Mouse (Mus musculus): Measurements from ENCODE around the gene Rnf182. TPM values are rescaled to one million over a fixed set of nuclear protein-coding genes. Genes with fewer than 3 reads are reported as not detected.

Gene Rnf182
- polyA plus RNA-seq, 1 experiment from 2014 or later, result 2.2 TPM

DNA sequence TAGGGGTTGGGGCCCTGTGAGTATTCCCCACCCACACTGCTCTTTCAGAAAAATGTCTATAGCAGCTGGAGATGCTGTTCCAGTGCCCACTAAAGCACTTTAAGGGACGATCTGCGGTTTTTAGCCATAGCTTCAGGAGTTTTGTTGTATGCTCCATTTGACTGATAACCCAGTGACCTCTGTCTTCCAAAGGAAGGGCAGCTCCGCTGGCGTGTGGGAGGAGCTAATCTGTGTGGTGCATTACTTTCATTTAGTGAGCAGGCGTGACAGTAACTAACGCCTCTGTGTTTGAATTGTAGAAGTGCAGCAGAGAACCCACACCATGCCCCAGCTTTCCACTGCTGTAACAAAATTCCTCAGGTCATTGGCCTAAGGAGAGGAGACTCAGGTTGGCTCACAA, 38.6 kb downstream of the Rnf182 start:
- no peak for ATAC-seq (replicated peaks; ENCODE audit: low FRiP score, low TSS enrichment, low read depth)
- no peak for DNase-seq (ENCODE audit: low spot score)
- 40% methylated on average over 6 of the region's 6 CpGs for WGBS
- no peak overlapping the region for H3K9ac ChIP-seq (ENCODE audit: low read length)
- H3K27me3 ChIP-seq (replicated peaks; ENCODE audit: control insufficient read depth, insufficient read depth, low read length), result no peaks in the 10 kb centered on the region
- no peaks in the 10 kb centered on the region for H3K36me3 ChIP-seq (ENCODE audit: control insufficient read depth, insufficient read depth, low read length)
- H3K4me3 ChIP-seq (ENCODE audit: low read depth, low read length), result no peak overlapping the region
- H3K4me1 ChIP-seq (replicated peaks; ENCODE audit: control insufficient read depth, insufficient read depth, low read length), result no peaks in the 10 kb centered on the region
- H3K4me2 ChIP-seq (ENCODE audit: low read length), result no peak overlapping the region
- H3K27ac ChIP-seq (ENCODE audit: low read depth), result no peak overlapping the region
- no peaks in the 10 kb centered on the region for H3K9me3 ChIP-seq (ENCODE audit: control insufficient read depth, low read length)

DNA sequence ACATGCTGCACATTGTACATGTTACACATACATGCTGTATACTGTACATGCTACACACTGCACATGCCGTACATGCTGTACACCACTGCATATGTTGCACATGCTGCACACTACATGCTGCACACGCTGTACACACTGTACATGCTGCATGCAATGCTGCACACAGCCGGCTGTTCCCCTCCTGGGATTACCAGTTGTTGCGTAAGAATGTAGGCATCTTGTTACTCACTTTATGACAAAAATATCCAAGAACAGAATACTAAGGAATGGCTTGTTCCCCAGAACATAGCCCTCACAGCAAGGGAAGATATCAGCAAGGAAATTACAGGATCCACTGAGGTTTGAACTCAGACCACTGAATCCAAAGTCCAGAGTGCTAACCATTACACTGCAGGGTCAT, 47.7 kb downstream of the Rnf182 start:
- Histone ChIP-seq H3K27me3 (replicated peaks; ENCODE audit: control insufficient read depth, insufficient read depth, low read length) (no peaks in the 10 kb centered on the region), H3K36me3 (ENCODE audit: control insufficient read depth, insufficient read depth, low read length) (no peaks in the 10 kb centered on the region), H3K4me2 (ENCODE audit: low read length) (no peak overlapping the region), H3K4me3 (ENCODE audit: low read depth, low read length) (no peak overlapping the region), H3K9ac (ENCODE audit: low read length) (no peak overlapping the region), H3K27ac (ENCODE audit: low read depth) (no peak overlapping the region), H3K9me3 (ENCODE audit: control insufficient read depth, low read length) (no peaks in the 10 kb centered on the region; the same call in 1 of the 2 replicates), H3K4me1 (replicated peaks; ENCODE audit: control insufficient read depth, insufficient read depth, low read length) (no peaks in the 10 kb centered on the region)
- WGBS, result 91% methylated on average over 4 of the region's 4 CpGs
- ATAC-seq (replicated peaks; ENCODE audit: low FRiP score, low TSS enrichment, low read depth), result no peak
- DNase-seq (ENCODE audit: low spot score), result no peak

DNA sequence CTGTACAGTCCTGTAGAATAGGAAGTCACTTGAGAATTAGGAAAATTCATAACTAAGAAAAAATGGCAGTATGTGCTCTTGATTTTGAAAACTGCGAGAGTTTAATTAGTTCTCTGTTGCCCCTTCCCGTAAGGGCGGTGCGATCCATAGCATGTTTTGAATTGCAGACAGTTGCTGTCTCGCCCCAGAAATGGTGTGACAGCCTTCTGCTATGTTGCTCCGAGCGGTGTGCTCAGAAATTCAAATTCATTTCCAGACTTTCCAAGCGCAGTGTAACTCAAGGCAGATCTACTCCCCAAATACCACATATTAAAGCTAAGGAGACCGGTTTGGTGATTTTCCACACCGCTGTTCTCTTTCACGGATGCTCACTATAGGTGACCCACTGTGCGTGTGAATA, 50.6 kb downstream of the Rnf182 start:
- no peak overlapping the region for H3K4me2 ChIP-seq (ENCODE audit: low read length)
- H3K4me1 ChIP-seq (replicated peaks; ENCODE audit: control insufficient read depth, insufficient read depth, low read length), result no peaks in the 10 kb centered on the region
- WGBS, result 92% methylated on average over 12 of the region's 12 CpGs

DNA sequence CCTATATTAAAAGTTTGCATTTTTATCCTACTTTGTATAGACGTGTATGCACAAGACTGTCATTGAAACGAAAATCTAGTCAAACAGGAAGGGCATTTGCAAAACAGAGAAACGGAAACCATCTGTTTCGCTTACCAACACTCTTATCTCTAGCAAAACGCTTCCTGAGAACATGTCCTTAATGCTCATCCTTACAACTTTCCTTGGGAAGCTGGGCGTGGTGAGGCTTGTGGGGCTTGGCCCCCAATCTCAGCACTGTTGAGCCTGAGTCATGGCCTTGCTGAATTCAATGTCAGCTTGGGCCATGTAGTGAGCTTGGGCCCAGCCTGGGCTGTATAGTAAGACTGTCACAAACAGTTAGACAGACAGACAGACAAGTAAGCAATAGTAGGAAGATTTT, 51.4 kb downstream of the Rnf182 start:
- WGBS, result 64% methylated on average over 6 of the region's 6 CpGs
- H3K27ac ChIP-seq (ENCODE audit: low read depth), result no peak overlapping the region
- H3K4me1 ChIP-seq (replicated peaks; ENCODE audit: control insufficient read depth, insufficient read depth, low read length), result no peaks in the 10 kb centered on the region
- DNase-seq (ENCODE audit: low spot score) (no peak), ATAC-seq (replicated peaks; ENCODE audit: low FRiP score, low TSS enrichment, low read depth) (no peak)
- H3K9me3 ChIP-seq (ENCODE audit: control insufficient read depth, low read length), result no peaks in the 10 kb centered on the region
- no peak overlapping the region for H3K4me3 ChIP-seq (ENCODE audit: low read depth, low read length)
- H3K9ac ChIP-seq (ENCODE audit: low read length), result no peak overlapping the region
- H3K27me3 ChIP-seq (replicated peaks; ENCODE audit: control insufficient read depth, insufficient read depth, low read length), result no peaks in the 10 kb centered on the region
- no peaks in the 10 kb centered on the region for H3K36me3 ChIP-seq (ENCODE audit: control insufficient read depth, insufficient read depth, low read length)
- H3K4me2 ChIP-seq (ENCODE audit: low read length), result no peak overlapping the region

More for the DNA sequence above, 50.6 kb downstream of the Rnf182 start:
- DNase-seq (ENCODE audit: low spot score) (no peak), ATAC-seq (replicated peaks; ENCODE audit: low FRiP score, low TSS enrichment, low read depth) (no peak)
- Histone ChIP-seq H3K9ac (ENCODE audit: low read length) (no peak overlapping the region), H3K4me3 (ENCODE audit: low read depth, low read length) (no peak overlapping the region), H3K9me3 (ENCODE audit: control insufficient read depth, low read length) (no peaks in the 10 kb centered on the region; the same call in 1 of the 2 replicates), H3K27me3 (replicated peaks; ENCODE audit: control insufficient read depth, insufficient read depth, low read length) (no peaks in the 10 kb centered on the region), H3K27ac (ENCODE audit: low read depth) (no peak overlapping the region), H3K36me3 (ENCODE audit: control insufficient read depth, insufficient read depth, low read length) (no peaks in the 10 kb centered on the region)

DNA sequence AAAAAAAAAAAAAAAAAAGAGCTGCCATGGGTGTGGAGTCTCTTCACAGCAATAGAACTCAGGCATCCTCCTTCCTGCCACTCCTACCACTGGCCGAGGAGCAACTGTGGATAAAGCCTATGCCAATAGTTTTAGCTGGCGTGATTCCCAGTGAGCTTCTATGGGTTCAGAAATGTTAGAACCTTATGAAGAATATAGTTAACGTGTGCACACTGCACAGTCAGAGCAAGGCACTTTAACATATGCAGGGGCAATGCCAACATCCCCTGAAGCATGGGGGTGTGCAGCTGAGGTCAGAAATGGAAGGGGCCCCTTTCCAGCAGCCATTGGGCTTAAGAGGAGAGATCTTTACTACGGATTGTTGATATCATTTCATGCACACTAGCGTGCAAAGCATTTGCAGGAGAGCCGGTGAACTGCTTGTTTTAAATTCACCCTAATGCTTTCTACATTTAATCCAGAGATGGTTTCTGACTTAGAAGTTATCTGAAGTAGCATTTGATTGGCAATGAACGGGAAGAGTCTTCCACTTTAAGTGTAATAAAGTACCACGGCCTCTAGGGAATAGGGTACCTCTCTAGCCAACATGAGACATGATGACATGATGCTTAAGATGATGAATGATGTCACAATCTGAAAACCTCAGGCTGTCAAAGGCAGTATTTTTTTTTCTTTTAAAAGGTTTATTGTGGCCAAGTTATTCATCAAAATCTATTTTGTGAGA, 61.8 kb downstream of the Rnf182 start:
- Histone ChIP-seq H3K4me2 (ENCODE audit: low read length) (no peak overlapping the region), H3K9me3 (ENCODE audit: control insufficient read depth, low read length) (no peaks in the 10 kb centered on the region), H3K27ac (ENCODE audit: low read depth) (no peak overlapping the region), H3K36me3 (ENCODE audit: control insufficient read depth, insufficient read depth, low read length) (no peaks in the 10 kb centered on the region), H3K4me3 (ENCODE audit: low read depth, low read length) (no peak overlapping the region), H3K27me3 (replicated peaks; ENCODE audit: control insufficient read depth, insufficient read depth, low read length) (no peaks in the 10 kb centered on the region), H3K9ac (ENCODE audit: low read length) (no peak overlapping the region), H3K4me1 (replicated peaks; ENCODE audit: control insufficient read depth, insufficient read depth, low read length) (no peaks in the 10 kb centered on the region)
- 84% methylated on average over 8 of the region's 8 CpGs for WGBS
- ATAC-seq (replicated peaks; ENCODE audit: low FRiP score, low TSS enrichment, low read depth), result no peak
- DNase-seq (ENCODE audit: low spot score), result no peak

DNA sequence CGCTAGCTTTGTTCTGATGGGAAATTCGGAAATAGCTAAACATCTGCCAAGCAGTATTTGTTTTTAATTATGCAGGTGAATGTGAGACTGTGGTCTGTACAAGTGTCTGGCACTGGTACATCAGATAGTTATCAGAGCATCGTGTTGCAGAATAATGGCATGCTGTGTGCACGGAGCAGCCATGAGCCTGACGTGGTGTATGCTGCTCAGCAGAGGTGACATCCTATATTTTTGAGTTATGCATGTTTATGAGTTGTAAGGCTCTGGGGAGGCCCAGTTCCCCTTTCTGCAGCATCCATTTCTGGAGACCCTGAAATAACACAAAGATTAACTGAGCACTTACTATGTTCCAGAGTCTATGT, 62.4 kb downstream of the Rnf182 start:
- Histone ChIP-seq H3K27me3 (replicated peaks; ENCODE audit: control insufficient read depth, insufficient read depth, low read length) (no peaks in the 10 kb centered on the region), H3K9ac (ENCODE audit: low read length) (no peak overlapping the region), H3K27ac (ENCODE audit: low read depth) (no peak overlapping the region), H3K4me3 (ENCODE audit: low read depth, low read length) (no peak overlapping the region), H3K4me2 (ENCODE audit: low read length) (no peak overlapping the region), H3K36me3 (ENCODE audit: control insufficient read depth, insufficient read depth, low read length) (no peaks in the 10 kb centered on the region), H3K4me1 (replicated peaks; ENCODE audit: control insufficient read depth, insufficient read depth, low read length) (no peaks in the 10 kb centered on the region), H3K9me3 (ENCODE audit: control insufficient read depth, low read length) (no peaks in the 10 kb centered on the region)
- 77% methylated on average over 5 of the region's 5 CpGs for WGBS
- DNase-seq (ENCODE audit: low spot score) (no peak), ATAC-seq (replicated peaks; ENCODE audit: low FRiP score, low TSS enrichment, low read depth) (no peak)

DNA sequence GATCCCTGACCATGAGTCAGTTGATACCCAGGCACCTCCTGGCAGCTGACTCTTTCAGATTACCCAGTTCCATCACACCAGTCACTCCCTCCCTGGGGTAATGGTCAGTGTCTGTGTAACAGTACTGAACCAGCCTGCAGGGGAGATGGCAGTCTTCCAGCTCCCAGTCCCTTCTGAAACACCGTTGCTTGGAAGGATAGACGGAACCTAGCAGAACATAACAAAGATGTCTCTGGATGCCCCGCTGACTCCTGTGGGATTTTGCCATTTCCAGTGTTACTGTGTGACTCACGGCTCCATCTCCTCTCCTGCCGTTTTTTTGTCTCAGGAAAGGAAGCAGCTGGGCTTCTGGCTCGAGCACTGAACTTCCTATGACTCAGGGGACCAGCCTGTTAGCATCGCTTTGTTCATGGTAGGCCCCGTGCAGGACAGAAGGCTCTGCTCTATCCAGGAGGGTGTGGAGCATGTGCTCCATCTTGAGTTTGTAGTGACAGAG, 69.0 kb downstream of the Rnf182 start:
- H3K4me3 ChIP-seq (ENCODE audit: low read depth, low read length), result no peak overlapping the region
- H3K36me3 ChIP-seq (ENCODE audit: control insufficient read depth, insufficient read depth, low read length), result no peaks in the 10 kb centered on the region
- 0 out of 2 replicates have a peak, but pooled peaks have one; percentile 74 for ATAC-seq (replicated peaks; ENCODE audit: low FRiP score, low TSS enrichment, low read depth)
- no peak overlapping the region for H3K9ac ChIP-seq (ENCODE audit: low read length)
- H3K4me1 ChIP-seq (replicated peaks; ENCODE audit: control insufficient read depth, insufficient read depth, low read length), result peaks cover 7% of the 10 kb centered on the region; the same call in 1 of the 2 replicates
- H3K9me3 ChIP-seq (ENCODE audit: control insufficient read depth, low read length), result no peaks in the 10 kb centered on the region
- peak; percentile 60 for DNase-seq (ENCODE audit: low spot score)
- no peak overlapping the region for H3K4me2 ChIP-seq (ENCODE audit: low read length)
- H3K27me3 ChIP-seq (replicated peaks; ENCODE audit: control insufficient read depth, insufficient read depth, low read length), result no peaks in the 10 kb centered on the region
- H3K27ac ChIP-seq (ENCODE audit: low read depth), result peak overlapping the region; percentile 57; the same call in 1 of the 2 replicates
- whole genome bisulfite sequencing, result 34% methylated on average over 8 of the region's 8 CpGs

DNA sequence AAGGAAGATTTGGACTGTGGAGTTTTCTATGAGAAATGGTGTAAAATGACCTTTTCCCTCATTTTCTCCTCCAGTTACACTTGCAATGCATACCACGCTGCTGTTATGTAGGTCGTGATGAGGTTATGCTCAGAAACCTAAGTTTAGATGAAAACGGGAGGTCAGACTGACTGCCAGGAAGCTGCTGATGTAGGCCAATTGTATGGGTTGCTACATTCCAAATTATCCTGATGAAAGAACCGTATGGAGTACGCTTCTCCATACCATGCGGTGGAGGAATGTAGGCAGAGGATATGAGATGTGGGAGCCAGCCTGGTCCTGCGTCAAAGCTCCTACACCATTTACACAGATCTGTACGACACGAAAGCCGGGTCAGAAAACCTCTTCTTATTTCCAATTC, 72.6 kb downstream of the Rnf182 start:
- no peaks in the 10 kb centered on the region for H3K36me3 ChIP-seq (ENCODE audit: control insufficient read depth, insufficient read depth, low read length)
- no peak overlapping the region for H3K27ac ChIP-seq (ENCODE audit: low read depth)
- 89% methylated on average over 10 of the region's 10 CpGs for WGBS
- peaks cover 7% of the 10 kb centered on the region; the same call in 1 of the 2 replicates for H3K4me1 ChIP-seq (replicated peaks; ENCODE audit: control insufficient read depth, insufficient read depth, low read length)
- DNase-seq (ENCODE audit: low spot score) (no peak), ATAC-seq (replicated peaks; ENCODE audit: low FRiP score, low TSS enrichment, low read depth) (no peak)
- H3K9ac ChIP-seq (ENCODE audit: low read length), result no peak overlapping the region
- no peaks in the 10 kb centered on the region for H3K9me3 ChIP-seq (ENCODE audit: control insufficient read depth, low read length)
- H3K4me2 ChIP-seq (ENCODE audit: low read length), result no peak overlapping the region
- H3K27me3 ChIP-seq (replicated peaks; ENCODE audit: control insufficient read depth, insufficient read depth, low read length), result no peaks in the 10 kb centered on the region
- no peak overlapping the region for H3K4me3 ChIP-seq (ENCODE audit: low read depth, low read length)

DNA sequence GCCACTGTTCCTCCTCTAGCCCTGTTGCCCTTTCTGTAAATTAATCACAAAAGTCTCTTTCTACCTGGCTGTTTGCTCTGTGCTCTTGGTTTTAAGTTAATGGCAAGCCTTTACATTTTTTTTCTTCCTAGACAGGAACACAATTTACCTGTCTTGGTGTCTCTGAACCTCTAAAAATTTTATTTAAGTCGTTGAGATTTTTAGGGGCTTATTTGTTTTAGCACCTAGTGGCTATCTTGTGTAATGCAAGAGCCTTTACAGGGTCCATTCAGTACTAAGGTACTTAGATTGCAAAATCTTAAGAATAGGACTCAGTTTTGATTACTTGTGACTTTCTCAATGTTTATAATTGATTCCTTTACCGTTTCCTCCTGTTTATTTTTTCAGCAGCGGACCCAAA, 76.2 kb downstream of the Rnf182 start:
- Histone ChIP-seq H3K4me1 (replicated peaks; ENCODE audit: control insufficient read depth, insufficient read depth, low read length) (no peaks in the 10 kb centered on the region), H3K9me3 (ENCODE audit: control insufficient read depth, low read length) (no peaks in the 10 kb centered on the region), H3K36me3 (ENCODE audit: control insufficient read depth, insufficient read depth, low read length) (no peaks in the 10 kb centered on the region), H3K4me3 (ENCODE audit: low read depth, low read length) (no peak overlapping the region), H3K4me2 (ENCODE audit: low read length) (no peak overlapping the region), H3K27ac (ENCODE audit: low read depth) (no peak overlapping the region), H3K27me3 (replicated peaks; ENCODE audit: control insufficient read depth, insufficient read depth, low read length) (no peaks in the 10 kb centered on the region), H3K9ac (ENCODE audit: low read length) (no peak overlapping the region)
- ATAC-seq (replicated peaks; ENCODE audit: low FRiP score, low TSS enrichment, low read depth) (no peak), DNase-seq (ENCODE audit: low spot score) (no peak)
- 44% methylated on average over 3 of the region's 3 CpGs for WGBS

Data from intestine, embryonic 14.5 days (tissue).